ENCODE assay signal across 24 mouse cellular contexts in genomic region chr1:95747287-95747686, GRCm38 (mm10).
DNase-seq lines count a peak whose midpoint lies in the region; ATAC-seq lines count a peak whose summit lies in the region.
"Had no signal": no experiment of that assay in that cellular context is flagged by ENCODE, and none has a peak within 500 bp of the region (broad histone marks: within the 10 kb centered on the region; RNA-seq: fewer than 3 reads in every experiment).

No protein-coding gene starts in this region.

- H3K9ac ChIP-seq in intestine, embryonic 15.5 days: no peak overlapping the region
- H3K9ac ChIP-seq: forebrain, embryonic 15.5 days; hindbrain, embryonic 14.5 days; liver, embryonic 12.5 days; lung, embryonic 14.5 days; neural tube, embryonic 12.5 days had no signal

- DNase-seq in MEL-GATA-1-ER (ENCODE audit: extremely low read depth, low read depth): peak; percentile 74
- DNase-seq in spleen, adult 18-20 months: no peak
- no peak for DNase-seq in heart, postnatal 4 days
- no peak for DNase-seq in adrenal gland, postnatal 25 days
- DNase-seq: adrenal gland, postnatal 14 days; cerebellum, adult 2 months; gastrocnemius, postnatal 10 days; heart, adult 18-20 months; kidney, postnatal 25 days; lung, embryonic 14.5 days; midbrain, embryonic 14.5 days; right cerebral cortex, postnatal 25 days; thymus, postnatal 25 days had no signal

- no peak overlapping the region for H3K27ac ChIP-seq in intestine, embryonic 15.5 days
- H3K27ac ChIP-seq: embryonic facial prominence, embryonic 10.5 days; forebrain, embryonic 15.5 days; hindbrain, embryonic 14.5 days; layer of hippocampus, adult 2 months; liver, embryonic 12.5 days; neural tube, embryonic 12.5 days had no signal

- H3K9me3 ChIP-seq in intestine, embryonic 15.5 days: no peaks in the 10 kb centered on the region
- H3K9me3 ChIP-seq: embryonic facial prominence, embryonic 10.5 days; forebrain, embryonic 15.5 days; liver, embryonic 12.5 days; megakaryocyte, embryonic 14.5 days; neural tube, embryonic 12.5 days had no signal

- no peaks in the 10 kb centered on the region for H3K4me1 ChIP-seq in intestine, embryonic 15.5 days (replicated peaks)
- H3K4me1 ChIP-seq: embryonic facial prominence, embryonic 10.5 days; forebrain, embryonic 15.5 days; liver, embryonic 12.5 days; megakaryocyte, embryonic 14.5 days; neural tube, embryonic 12.5 days had no signal

- H3K36me3 ChIP-seq in intestine, embryonic 15.5 days: no peaks in the 10 kb centered on the region
- H3K36me3 ChIP-seq: embryonic facial prominence, embryonic 10.5 days; forebrain, embryonic 15.5 days; liver, embryonic 12.5 days; neural tube, embryonic 12.5 days had no signal

- H3K4me2 ChIP-seq in intestine, embryonic 15.5 days (replicated peaks): no peak overlapping the region
- H3K4me2 ChIP-seq: forebrain, embryonic 15.5 days; hindbrain, embryonic 14.5 days; liver, embryonic 12.5 days; lung, embryonic 14.5 days; neural tube, embryonic 12.5 days had no signal

- H3K4me3 ChIP-seq in intestine, embryonic 15.5 days (replicated peaks): no peak overlapping the region
- H3K4me3 ChIP-seq: embryonic facial prominence, embryonic 10.5 days; forebrain, embryonic 15.5 days; layer of hippocampus, adult 2 months; liver, embryonic 12.5 days; megakaryocyte, embryonic 14.5 days; neural tube, embryonic 12.5 days had no signal

- H3K27me3 ChIP-seq in intestine, embryonic 15.5 days (replicated peaks): no peaks in the 10 kb centered on the region
- H3K27me3 ChIP-seq: forebrain, embryonic 15.5 days; liver, embryonic 12.5 days; megakaryocyte, embryonic 14.5 days; neural tube, embryonic 12.5 days had no signal

- ATAC-seq in CD4-positive, CD25-positive, alpha-beta regulatory T cell, adult 4 months: peak; percentile 80
- peak; percentile 60 for ATAC-seq in granulocyte monocyte progenitor cell, adult 5-6 weeks (replicated peaks; ENCODE audit: poor library complexity, severe bottlenecking)
- ATAC-seq in intestine, embryonic 15.5 days: no peak
- ATAC-seq: forebrain, embryonic 15.5 days; intestine, embryonic 16.5 days; liver, embryonic 12.5 days had no signal

- 83% methylated on average over 2 of the region's 2 CpGs for WGBS in intestine, embryonic 15.5 days
